Mouse (Mus musculus): ENCODE measurements around the gene Vwf. TPM values are rescaled to one million over a fixed set of nuclear protein-coding genes. Genes with fewer than 3 reads are reported as not detected.

The Vwf gene
- total RNA-seq, 2 experiments from 2014 or later, result 0.10 to 5.1 TPM

DNA sequence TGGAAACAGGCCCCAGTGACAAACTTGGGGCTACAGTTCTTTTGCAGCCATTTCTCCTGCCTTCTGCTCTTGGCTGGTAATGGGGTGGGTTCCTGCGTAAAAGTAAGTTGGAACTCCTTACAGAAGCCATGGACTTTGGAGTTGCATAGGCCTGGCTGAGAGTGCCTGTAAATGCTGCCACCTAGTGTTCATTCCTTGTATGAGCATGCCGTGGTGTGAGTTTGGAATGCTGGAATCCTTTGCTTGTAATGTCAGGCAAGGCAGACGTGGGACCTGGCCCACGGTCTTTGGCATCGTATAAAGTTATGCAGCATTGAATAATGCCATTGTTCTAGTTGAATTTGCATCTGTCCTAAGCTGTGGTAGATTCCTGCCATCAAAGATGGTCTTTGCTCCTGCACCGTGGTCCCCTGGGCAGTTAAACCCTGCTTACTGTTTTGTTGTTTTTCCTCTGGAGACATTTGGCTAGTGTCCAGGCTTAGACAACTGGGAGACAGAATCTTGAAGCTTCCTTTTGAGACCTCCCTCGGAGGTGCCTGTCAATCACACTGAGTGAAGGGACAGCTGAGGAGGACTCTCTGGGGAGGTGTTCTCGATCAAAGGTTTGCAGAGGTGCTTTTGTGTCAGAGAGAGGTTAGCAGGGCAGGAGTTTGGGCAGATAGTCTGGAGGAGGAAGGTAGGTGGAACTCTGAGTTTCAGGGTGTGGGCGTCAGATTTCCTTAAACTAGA, 58.1 kb downstream of the Vwf start:
- ATAC-seq (replicated peaks; ENCODE audit: poor library complexity, severe bottlenecking), result peak; percentile 40; the same call in 1 of the 2 replicates

DNA sequence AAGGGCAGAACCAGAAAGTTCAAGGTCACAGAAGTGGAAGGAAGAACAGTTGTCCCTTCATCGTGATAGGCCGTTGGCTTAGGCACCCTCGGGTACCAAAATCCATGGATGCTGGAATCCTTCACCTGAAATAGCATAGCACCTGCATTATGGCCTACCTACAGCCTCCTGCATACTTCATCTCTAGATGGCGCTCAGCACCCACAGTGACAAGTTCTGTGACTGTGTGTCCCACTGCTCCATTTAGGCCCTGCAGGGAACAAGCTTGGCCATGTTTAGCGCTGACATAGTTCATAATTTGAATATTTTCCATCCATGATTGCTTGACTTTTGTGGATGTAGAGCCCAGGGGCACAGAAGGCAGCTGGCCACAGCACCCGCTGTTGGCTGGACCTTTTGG, 62.5 kb downstream of the Vwf start:
- no peak for ATAC-seq (replicated peaks; ENCODE audit: poor library complexity, severe bottlenecking)

GRCm38 (mm10) chr6:125617855-125618254, 71.3 kb downstream of the Vwf start:
- no peak for ATAC-seq (replicated peaks; ENCODE audit: poor library complexity, severe bottlenecking)

GRCm38 (mm10) chr6:125620764-125621163, 74.2 kb downstream of the Vwf start:
- ATAC-seq (replicated peaks; ENCODE audit: poor library complexity, severe bottlenecking), result no peak

DNA sequence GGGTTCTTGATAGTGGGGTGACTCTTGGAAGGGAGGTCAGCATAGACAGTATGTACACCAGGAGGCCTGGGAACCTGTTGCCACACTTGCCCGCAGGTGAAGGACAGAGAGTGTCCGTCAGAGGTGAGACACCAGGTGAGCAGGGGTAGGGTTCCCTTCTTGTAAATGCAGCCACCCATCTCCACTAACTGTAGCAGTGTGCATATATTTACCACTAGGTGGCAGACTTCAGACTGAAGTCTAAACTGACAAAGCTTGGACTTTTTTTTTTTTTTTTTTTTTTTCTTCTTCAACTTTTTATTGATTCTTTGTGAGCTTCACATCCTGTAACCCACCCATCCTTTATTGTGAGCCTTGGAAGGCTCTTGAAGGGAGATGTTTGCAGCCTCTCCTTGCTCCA, 75.9 kb downstream of the Vwf start:
- peak; percentile 55 for ATAC-seq (replicated peaks; ENCODE audit: poor library complexity, severe bottlenecking)

GRCm38 (mm10) chr6:125640486-125640885, 93.9 kb downstream of the Vwf start:
- ATAC-seq (replicated peaks; ENCODE audit: poor library complexity, severe bottlenecking), result no peak

GRCm38 (mm10) chr6:125641146-125641545, 94.6 kb downstream of the Vwf start:
- ATAC-seq (replicated peaks; ENCODE audit: poor library complexity, severe bottlenecking), result no peak

GRCm38 (mm10) chr6:125648964-125649363, 102.4 kb downstream of the Vwf start:
- no peak for ATAC-seq (replicated peaks; ENCODE audit: poor library complexity, severe bottlenecking)

- ATAC-seq (replicated peaks; ENCODE audit: poor library complexity, severe bottlenecking), result peak; percentile 40; the same call in 1 of the 2 replicates
Measured at GRCm38 (mm10) chr6:125651335-125651734, 104.8 kb downstream of the Vwf start.

DNA sequence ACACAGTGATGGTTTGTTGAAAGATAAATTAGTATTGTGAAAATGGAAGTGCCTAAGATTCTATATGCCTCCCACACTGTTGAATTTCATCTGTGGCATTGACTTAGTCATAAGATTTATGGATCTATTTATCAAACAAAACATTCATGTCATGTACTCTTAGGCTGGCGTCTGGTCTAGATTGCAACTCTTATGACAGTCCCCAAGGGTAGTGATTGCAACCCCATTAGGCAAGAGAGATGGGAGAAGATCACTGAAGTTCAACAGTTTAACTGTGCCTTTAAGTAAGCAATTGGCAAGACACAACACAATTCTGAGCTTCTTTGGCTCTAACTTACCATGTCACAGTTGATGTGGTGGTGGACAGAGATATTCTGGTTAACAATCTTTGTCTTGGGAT, 106.8 kb downstream of the Vwf start:
- ATAC-seq (replicated peaks; ENCODE audit: poor library complexity, severe bottlenecking), result no peak

DNA sequence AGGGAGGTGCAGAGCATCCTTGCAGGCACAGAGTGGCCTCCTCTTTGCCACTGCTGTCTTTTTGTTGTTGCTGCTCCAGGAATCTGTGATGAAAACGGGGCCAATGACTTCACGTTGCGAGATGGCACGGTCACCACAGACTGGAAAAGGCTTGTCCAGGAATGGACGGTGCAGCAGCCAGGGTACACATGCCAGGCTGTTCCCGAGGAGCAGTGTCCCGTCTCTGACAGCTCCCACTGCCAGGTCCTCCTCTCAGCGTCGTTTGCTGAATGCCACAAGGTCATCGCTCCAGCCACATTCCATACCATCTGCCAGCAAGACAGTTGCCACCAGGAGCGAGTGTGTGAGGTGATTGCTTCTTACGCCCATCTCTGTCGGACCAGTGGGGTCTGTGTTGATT, 110.3 kb downstream of the Vwf start:
- ATAC-seq (replicated peaks; ENCODE audit: poor library complexity, severe bottlenecking), result no peak

DNA sequence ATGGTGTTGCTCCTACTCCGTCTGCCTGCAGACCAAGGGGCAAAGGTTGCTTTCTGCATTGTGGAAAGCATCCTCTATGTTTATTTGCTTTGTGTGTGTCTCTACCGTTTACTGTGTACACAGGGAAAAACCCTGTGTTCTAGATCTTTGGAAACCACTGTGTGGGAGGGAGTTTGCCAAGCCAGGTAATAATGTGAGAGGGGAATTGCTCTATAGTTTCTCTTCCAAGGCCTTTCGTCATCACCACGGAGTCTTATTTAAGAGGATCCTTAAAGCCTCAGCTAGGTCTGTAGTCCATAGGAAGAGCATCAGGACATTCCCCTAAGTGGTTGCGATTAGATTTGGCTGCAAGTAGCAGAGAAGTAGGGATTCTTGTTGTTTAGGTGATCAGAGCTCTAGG, 111.4 kb downstream of the Vwf start:
- ATAC-seq (replicated peaks; ENCODE audit: poor library complexity, severe bottlenecking), result no peak

- peak; percentile 87 for ATAC-seq (replicated peaks; ENCODE audit: poor library complexity, severe bottlenecking)
Measured at GRCm38 (mm10) chr6:125661106-125661877, 114.7 kb downstream of the Vwf start.

DNA sequence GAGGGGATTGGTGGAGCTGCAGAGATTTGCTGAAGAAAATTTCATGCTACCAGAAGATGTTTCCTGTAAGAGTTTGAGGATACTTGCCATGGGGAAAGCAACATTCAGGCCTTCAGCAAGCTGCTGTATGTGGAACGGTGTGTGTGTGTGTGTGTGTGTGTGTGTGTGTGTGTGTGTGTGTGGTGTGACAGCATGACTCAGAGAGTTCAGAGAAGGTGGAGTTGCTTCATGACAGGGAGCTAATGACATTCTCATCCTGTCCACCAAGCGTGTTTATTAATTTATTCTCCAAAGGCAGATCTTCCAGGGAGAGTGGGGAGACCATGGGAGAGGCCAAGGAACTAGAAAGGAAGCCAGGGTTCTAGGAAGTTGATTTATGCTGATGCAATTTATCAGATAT, 117.3 kb downstream of the Vwf start:
- ATAC-seq (replicated peaks; ENCODE audit: poor library complexity, severe bottlenecking), result no peak

GRCm38 (mm10) chr6:125671835-125672234, 125.3 kb downstream of the Vwf start:
- no peak for ATAC-seq (replicated peaks; ENCODE audit: poor library complexity, severe bottlenecking)

GRCm38 (mm10) chr6:125678492-125678891, 131.9 kb downstream of the Vwf start:
- peak; percentile 52 for ATAC-seq (replicated peaks; ENCODE audit: poor library complexity, severe bottlenecking)

DNA sequence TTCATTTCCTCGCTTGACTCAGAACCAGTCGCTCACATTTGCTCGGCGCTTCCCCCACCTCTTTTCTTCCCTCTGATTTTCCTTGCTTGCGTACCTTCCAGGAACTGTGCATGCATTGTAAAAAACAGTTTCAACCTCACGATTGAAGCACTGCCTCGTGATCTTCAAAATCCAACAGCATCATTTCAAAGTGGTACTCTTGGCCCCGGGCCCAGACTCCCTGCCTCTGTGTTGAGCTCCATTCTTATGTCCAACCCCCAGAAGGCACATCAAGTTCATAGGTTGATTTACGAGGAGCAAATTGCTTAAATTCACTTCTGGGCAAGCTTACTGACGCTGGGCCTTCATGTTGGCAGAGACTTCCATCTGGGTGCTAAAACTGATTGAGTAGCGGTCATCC, 134.0 kb downstream of the Vwf start:
- no peak for ATAC-seq (replicated peaks; ENCODE audit: poor library complexity, severe bottlenecking)

GRCm38 (mm10) chr6:125685420-125685819, 138.8 kb downstream of the Vwf start:
- ATAC-seq (replicated peaks; ENCODE audit: poor library complexity, severe bottlenecking), result peak; percentile 85

DNA sequence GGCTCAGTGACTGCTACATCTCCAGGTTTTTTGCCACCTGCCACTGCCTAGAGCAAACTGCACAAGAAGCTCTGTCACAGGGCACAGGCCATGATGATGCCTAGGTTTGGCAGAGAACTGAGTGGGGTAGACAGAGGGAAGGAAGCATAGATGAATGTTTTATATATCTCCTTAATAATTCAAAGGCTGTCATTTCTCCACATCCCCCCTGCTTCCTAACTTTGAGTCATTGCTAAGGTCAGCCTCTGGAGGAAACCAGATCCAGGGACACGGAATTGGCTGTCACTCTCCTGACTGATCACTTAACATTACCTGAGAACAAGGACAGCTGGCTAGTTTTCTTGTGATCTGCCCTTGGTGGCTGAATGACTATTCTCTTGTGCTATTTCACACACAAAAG, 141.4 kb downstream of the Vwf start:
- ATAC-seq (replicated peaks; ENCODE audit: poor library complexity, severe bottlenecking), result no peak

DNA sequence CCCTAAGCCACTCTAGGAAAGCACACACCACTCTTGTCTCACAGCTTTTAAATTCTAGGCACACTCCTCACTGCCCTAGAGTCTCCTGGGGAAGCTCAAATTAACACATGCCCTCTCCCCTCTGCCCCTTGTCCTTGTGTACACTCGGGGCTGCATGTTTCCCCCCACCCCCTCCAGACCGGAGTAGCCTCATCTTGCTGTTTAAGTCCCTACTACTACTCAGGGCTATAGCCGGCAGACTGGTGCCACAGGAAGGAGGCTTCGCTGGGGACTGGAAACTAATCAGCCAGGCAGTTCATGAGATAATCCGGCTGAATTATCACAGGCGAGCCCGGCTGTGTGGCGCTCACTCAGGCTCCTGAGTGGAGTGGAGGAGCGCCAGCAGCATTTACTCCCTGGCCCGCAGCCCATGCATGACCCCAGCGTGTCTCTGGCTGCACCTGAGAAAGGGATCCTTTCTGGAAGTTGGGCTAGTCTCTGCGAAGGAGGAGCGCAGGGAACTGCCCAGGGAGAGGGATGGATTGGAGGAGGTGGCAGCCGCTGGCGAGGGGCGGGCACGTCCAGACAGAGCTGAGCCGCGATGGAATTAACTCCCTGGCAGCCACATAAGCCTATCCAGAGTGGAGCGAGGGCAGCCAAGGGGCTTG, 143.6 kb downstream of the Vwf start, which contains the start of gene Ano2:
TSS of gene Ano2 (plus strand) at position 363 of the 647 bp plus-strand sequence.
- ATAC-seq (replicated peaks; ENCODE audit: poor library complexity, severe bottlenecking), result no peak

GRCm38 (mm10) chr6:125701146-125701545, 154.6 kb downstream of the Vwf start:
- no peak for ATAC-seq (replicated peaks; ENCODE audit: poor library complexity, severe bottlenecking)
